Mouse (Mus musculus) left cerebral cortex, adult 18-20 months (tissue): ENCODE measurements at regions not wholly inside any gene's neighbourhood (a gene's known extent, or its start where the extent isn't known, plus 50 kb on each side); places are given as distances from the start of the nearest gene placed in this dataset.

ENCODE experiments used
- DNase-seq, 2 experiments: peaks; one replicate each; pipeline ENCODE4 v3.0.0; 2021 to 2022; ENCODE audit warnings: low spot score in 2 of 2, mixed read lengths in 1 of 2

DNA sequence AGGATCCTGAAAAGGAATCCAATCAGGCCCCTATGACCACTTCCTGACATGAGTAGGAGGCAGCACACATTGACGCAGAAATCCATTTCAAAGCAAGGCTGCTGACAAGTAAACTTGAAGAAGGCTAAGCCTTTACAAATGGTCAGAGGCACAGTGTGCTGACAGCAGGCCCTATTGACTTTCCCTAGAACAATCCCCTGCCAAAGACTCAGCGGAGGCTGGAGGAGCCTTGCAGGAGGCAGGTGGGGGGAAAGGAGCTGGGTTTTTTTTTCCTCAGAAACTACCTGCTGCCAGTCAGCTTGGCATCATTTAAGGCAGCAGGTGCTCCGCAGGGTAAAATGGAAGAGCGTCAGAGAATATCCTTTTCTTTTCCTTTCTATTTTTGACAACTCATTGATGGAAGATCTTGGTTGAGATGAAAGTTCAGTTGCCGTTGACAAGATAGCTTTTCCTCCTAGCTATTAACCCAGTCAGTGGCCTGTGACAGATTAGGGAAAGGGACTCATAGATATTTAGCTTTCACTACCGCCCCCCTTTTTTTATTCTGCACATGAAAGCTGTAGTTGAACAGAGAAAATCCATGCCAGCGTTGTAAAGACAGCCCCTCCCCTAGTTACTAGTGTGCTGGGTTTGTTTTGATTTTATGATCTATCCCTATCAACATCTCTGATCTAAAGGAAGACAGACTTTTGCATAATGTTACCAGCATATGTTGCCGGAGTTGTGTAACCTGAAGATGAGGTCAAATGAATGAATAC is 210.6 kb downstream of the Csnka2ip start:
- DNase-seq: no peak

DNA sequence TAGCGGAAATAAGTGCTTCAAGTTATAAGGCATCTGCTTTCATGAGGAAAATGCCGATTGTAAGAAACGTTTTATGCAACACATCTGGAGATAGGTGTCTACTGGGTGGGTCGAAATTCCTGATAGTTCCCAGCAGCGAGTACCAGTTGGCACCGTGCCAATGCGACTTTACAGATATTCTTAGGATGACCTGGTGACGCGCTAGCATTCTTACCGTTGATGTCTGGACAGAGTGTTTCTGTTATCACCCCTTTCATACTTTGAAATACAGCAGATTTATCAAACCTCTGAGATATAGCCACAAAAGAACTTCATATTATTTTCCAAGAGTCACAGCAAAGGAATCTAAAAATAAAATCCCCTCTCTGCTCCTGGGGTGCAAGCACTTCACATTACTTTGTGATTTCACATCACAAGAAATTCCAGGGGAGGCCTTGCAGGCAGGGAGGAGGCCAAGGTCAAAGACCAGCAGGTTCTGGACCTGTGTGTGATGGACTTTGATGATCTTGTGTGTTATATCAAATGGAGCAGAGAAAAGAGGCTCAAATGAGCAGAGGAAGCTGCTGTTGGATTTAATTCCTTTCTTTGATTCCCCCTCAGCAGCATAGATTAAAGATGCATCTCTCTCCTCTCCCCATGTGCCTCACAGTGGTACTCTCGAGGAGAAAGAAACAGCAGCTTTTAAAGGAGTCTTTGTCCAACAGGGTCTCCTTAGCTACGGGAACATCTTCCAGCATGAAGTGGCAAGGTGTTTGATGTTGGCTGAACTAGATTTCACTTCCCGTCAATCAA is 233.4 kb downstream of the Csnka2ip start:
- no peak for DNase-seq

DNA sequence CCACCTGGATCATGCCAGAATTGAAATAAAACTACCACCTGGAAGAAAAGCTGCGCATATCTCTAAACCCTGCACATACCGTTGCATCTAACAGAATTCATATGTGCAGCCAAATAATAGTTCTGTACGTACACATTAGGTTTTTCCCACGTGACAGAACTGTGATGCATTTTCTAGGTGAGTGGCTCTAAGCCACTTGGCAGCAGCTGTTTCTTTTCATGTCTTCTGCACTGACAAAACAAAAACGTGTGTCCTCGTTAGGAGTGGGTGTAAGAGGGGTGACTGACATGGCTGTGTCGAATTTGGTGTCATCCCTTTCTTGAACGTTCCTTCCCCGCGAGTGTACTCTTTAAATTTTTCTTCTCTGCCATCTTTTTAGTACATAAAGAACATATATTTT is 254.3 kb downstream of the Csnka2ip start:
- no peak for DNase-seq

- no peak for DNase-seq
Observed at GRCm38 (mm10) chr16:64332887-64333455, 269.2 kb downstream of the Csnka2ip start.

DNA sequence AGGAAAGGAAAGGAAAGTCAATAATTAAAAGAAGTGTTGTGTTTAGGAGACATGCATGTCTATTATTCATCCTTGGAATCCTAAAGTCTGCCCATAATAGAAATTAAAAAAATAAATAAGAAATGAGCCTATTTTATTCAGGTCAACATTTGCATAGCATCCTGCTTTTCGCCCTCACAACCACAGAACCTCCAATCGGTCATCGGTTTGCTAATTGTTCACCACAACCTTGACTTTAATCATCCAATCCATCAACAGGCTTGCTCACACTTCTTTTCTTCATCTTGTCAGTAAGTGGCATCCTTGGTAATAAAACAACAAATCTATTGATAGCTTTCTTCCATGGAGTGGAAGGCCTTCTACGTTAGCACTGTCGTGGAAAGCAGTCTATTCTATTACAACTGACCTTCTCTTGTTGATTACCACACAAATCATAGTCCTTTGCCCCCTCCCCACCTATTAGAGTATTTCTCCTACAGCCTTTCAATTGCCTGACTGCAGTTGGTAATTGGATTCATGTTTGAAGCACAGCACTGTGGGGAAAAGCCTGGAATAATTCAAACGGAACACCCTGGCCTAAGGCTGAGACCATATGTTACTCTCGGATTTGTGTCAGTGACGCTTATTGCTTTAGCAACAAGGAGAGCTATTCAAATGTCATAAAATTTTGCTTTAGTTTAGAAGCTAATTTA is 269.9 kb downstream of the Csnka2ip start:
- DNase-seq: peak in 1 of 2 experiments; percentile 21

GRCm38 (mm10) chr16:64329264-64330060 is 272.7 kb downstream of the Csnka2ip start:
- DNase-seq: no peak

DNA sequence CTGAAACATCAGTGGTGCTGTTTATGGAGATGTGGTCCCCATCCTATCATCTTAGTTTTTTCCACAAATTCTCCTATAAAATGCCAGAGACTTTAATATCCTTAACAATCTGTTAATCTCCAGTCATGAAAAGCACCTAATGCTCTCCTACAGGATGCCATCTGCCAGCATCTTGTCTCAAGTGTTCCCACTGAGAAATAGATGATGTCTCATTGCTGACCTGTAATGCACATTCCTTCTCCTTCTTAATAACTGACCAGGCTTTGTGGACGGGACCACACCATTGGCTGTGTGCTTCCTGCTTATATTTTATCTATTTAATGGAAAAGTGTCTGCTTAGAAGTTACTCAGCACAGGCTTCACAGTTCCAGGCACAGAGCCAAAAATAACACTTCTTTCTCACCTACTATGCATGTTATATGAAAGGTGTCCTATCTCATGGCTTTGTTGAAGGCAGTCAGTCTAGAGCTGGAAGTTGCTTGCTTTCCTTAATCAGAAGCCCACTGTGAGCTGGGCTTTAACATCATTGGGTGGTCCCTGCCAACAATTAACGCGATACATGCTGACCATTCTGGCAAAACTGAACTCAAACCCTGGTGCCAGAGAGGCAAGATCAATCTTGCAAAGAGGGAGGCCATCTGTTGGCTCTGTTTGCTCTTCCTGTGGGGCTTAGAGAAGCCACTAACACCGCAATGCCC is 283.3 kb downstream of the Csnka2ip start:
- no peak for DNase-seq

DNA sequence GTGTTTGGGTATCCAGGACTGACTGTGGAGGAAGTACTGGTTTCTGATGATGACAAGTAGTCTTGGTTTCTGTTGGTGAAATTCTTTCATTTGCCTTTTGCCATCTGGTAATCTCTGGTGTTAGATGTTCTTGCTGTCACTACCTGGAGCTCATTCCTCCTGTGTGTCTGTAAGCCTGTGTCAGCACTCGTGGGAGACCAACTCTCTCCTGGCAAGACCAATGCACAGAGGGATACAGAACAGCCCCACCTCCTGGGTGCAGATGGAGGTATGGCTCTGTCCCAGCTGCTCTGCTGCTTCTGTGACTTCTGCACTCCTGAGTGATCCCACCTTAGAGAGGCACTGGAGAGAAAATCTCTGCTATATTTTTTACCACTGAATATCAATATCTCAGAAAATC is 285.4 kb downstream of the Csnka2ip start:
- DNase-seq: no peak

DNA sequence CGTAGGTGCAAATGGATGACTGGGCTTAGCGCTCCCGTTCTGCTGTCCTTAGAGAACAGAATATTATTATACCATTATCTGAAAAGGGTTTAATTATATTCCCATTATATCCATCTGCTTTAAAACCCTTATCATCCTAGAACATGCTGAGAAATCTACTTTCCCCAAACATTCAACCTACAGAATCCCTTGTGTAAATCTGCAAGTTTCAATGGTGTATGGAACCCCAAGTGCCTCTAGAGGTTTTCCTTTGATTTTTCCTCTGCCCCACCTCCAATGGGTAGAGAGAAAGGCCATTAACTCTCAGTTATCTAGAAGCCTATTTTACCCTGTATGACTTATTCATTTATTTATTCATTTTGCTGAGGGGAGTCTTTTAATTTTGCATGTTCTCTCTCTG is 308.7 kb downstream of the Csnka2ip start:
- DNase-seq: no peak

DNA sequence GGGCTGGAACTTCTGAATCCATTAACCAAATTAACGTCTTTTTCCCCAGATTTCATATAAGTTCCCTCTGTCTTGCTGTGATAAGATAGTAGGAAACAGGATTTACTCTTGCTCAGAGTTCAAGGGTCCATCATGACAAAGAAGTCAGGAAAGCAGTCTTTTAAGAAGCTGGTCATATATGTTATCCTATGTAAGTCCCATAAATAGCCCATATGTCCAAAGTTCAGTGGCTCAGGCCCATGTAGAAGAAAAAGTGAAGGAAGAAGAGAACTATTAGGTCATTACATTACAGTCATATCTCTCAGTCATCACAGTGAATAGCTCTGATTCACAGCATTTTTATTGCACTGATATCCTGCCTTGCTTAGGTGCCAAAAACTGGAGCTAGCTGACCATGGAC is 316.9 kb downstream of the Csnka2ip start:
- DNase-seq: no peak

GRCm38 (mm10) chr16:64275860-64276597 is 326.2 kb downstream of the Csnka2ip start:
- DNase-seq: no peak

DNA sequence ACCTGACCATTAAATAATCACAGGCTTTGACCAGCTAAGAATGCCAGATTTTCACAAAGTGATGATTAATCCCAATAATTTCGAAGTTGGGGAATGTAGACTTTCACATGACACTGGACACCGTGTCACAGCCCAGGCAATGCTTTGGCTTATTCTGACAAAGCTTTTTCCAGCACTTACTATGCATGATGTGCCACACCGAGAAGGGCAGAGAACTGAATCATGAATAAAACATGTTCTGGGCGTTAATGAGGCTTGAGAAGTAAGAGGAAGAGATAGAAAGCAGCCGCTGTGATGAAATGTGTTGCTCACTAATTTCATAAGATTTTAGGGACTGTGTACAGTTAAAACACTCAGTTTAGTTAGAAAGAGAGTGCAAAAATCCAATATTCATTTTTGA is 326.8 kb downstream of the Csnka2ip start:
- no peak for DNase-seq

DNA sequence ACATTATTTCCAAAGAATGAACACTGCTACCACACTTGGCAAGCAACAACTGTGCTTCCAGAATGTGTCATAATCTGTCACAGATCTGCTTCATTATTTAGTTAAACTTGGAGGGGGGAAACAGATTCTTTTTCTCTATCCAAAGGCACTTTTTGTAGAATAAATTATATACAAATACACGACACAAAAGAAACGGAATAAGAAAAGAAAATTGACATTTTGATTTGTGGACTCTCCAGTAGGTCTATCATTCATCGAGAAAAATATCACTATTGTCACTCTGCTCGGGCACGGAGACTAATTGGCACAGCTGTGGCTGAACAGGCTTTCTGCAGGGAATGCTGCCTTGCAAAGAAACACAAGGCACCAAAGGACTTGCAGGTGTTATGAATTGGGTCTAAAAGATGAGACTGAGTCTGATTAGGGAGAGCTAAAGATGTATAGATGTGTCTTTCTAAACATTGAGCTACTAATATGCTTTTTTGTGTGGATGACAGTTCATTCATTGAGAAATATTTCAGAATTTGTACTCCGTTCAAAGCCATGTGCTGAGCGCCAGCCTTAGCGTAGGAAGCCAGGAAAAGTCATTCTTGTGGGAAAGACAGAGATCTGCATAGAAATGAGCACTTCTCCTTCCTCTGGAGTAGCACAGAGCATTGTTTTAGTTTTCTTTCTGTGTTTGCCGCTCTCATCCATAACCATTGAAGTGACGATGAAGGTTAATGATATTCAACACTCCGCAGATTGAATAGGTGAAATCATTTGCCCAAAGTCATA is 337.1 kb downstream of the Csnka2ip start:
- peak in 1 of 2 experiments; percentile 13 for DNase-seq

- DNase-seq: no peak
Observed at GRCm38 (mm10) chr16:64251155-64251554, 351.1 kb downstream of the Csnka2ip start.

DNA sequence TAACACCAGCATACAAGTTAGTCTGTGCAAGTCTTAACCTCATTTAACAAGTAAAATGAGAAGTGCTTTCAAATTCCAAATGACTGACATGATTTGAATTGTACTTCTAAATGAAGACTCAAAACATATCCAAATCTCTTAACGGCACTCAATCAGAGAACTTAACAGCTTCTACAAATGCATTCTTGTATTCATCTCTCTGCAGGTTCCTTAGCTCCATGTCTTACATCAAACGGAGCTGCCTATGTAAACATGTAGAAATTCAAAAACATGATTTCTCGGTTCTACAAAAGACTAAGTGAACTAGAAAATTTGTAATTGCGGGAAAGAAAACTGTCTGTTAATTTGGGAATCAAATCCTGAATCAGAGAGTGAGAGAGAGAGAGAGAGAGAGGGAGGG is 353.5 kb downstream of the Csnka2ip start:
- no peak for DNase-seq

DNA sequence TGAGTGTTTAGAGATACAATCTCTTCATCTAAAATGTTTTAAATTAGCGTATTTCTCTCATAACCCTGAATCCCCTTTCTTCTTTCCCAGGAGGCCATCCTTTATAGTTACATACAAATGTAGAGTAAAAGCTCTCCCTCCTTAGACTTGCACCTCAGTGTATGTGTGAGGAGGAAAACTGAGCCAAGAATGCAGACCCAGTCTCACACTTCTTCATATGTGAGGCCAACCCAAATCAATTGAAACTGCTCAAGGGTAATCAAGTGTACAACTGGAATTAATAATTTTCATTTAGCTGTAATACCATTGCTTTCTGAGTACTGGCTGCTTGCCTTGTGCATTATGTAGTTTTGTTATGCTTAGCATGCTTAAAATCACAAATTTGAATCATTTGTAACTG is 356.3 kb downstream of the Csnka2ip start:
- DNase-seq: no peak

GRCm38 (mm10) chr16:64224336-64224735 is 360.4 kb upstream of the Epha3 start:
- DNase-seq: no peak

DNA sequence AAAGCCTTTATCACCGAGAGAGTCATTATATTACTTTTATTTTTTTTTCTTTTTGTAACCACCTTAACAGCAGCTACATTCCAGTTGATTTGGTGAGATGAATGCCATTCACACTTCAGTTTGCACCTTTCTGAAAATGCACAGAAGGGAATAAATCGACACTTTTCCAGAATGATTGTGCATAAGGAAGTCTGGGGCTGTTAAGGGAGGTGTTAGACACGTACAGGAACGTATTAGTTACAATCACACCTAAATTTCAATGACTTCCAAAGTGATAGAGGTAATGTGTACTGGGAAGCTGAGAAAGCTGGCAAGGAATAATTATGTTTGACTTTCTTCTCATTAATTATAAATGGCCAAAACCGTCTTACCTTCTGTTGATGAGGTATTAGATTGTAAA is 352.7 kb upstream of the Epha3 start:
- no peak for DNase-seq

- no peak for DNase-seq
Observed at GRCm38 (mm10) chr16:64211895-64212294, 347.9 kb upstream of the Epha3 start.
